Mouse (Mus musculus): ENCODE data around the gene Ptpn13.

Ptpn13 gene

DNA sequence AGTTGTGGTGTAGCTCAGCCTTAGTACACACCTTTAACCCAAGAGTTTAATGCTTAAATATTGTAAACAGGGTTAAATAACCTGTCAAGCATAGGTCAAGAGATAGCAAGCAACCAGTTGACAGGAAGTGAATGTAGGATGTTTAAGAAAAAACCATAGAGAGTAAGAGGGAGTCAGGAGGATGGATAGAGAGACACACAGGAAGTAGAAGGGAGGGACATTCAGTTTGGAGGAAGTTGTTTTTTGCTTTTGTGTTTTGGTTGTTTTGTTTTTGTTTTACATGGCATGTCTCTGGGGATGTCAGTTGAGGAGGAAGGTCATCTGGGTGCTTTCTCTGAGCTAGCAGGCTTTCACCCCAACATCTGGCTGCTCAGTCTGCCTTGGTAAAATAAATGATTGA is 91.6 kb downstream of the Ptpn13 start:
- DNase-seq (ENCODE audit: low read depth, low spot score), result no peak

DNA sequence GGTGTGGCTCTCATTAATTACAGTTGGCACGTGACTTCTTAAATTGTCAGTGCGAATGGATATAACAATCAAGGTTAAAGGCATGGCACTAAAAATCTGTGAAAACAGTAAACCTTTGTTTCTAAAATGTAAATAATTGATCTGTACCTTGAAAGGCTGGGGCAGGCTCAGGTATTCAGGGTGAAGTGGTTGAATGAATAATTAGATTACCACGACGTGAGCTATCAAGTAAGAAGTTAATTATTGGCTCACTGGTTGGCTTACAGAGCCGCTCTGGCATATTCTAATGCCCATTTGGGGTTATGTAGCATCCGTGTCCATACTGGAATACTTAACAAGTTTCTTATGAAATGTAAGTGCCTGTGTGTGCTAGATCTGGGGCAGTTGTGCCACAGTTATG is 92.6 kb downstream of the Ptpn13 start:
- no peak for DNase-seq (ENCODE audit: low read depth, low spot score)

DNA sequence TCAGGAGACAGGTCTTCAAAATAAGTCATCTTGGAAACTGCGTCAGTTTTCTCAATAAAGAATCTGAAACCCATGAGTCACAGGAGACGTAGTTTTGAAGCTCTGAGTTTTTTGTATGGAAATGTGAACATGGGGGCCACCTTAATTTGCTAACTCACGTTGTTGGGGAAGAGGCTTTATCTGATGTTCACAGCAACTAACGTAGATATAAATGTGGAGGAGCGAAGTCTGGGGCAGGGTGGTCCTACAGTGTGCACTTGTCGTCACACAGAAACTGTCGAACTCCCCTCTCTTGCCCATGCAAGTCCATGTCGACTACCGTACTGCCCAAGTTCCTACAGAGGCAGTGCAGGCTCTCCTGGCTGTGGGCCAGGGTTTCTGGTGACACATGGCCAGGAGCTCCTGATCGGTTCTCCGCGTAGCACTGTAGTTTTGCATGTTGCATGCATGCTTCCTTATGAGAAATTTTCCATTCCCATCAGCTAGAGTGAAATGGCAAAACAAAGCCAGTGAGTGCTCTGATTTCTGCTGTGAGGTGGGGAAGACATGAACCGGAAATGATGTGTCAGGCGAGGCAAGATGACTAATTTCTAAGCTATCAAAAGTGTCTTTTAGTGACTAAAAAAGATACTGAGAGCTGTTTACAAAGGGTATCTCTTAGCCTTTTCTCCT is 93.9 kb downstream of the Ptpn13 start:
- no peak for DNase-seq (ENCODE audit: low read depth, low spot score)

DNA sequence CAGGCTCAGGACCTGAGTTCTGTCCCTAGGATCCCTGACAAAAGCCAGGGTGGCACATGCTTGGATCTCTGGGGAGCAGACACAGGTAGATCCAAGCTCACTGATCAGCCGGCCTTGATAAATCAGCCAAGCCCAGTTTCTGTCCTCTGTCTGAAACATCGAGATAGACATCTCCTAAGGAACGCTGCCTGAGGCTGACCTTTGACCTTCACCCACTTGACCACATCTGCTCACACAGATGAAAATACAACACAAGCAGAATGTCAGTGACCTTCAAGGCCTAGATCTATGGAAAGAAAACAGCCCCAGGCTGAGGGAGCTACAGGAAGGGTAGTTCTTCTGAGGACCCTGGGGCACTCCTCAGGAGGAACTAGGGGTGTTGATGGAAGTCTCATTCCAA is 97.4 kb downstream of the Ptpn13 start:
- no peak for DNase-seq (ENCODE audit: low read depth, low spot score)

DNA sequence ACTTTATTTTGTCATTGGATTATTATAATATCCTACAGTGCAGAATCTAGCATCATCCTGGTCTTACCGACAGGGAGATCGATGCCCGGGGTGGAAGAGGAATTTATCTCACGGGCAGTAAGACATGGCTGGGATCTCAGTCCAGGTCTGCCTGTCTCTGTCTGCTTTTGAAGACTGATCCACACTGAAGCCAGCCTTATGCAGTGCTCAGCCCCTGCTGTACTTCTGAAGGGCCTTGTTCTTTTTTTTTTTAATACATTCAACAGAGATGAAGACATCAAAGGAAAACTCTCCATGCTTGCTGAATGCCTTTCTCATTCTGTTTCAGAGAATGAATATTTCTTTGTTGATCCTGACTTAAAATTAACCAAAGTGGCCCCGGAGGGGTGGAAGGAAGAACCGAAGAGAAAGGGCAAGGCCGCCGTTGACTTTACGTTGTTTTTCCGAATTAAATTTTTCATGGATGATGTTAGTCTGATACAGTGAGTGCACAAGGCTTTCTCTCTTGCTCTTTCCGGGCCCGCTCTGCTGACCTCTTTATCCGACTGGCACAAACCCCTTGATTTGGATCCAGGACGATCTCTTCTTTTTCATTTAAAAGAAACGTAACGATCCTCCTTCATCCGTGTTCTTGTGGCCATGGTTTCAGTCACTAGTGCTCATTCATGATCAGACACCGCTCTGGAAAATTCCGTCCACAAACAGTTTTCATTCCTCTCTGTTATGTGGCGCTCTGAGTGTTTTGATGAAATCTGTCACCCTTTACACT is 101.9 kb downstream of the Ptpn13 start:
- DNase-seq (ENCODE audit: low read depth, low spot score), result no peak

DNA sequence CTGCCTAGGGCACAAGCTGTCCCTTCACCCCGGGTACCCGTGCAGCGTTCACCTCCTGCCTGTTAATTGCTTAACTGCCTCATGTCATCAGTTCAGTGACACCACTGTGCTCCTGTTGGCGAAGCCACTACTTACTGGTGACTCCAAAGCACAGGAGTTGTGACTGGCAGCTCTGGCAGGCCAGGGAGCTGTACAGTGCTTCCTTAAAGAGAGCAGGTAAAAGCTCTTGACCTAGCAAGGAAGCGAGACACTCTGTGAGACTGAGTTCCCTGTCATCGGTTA is 102.4 kb downstream of the Ptpn13 start:
- no peak for DNase-seq (ENCODE audit: low read depth, low spot score)

DNA sequence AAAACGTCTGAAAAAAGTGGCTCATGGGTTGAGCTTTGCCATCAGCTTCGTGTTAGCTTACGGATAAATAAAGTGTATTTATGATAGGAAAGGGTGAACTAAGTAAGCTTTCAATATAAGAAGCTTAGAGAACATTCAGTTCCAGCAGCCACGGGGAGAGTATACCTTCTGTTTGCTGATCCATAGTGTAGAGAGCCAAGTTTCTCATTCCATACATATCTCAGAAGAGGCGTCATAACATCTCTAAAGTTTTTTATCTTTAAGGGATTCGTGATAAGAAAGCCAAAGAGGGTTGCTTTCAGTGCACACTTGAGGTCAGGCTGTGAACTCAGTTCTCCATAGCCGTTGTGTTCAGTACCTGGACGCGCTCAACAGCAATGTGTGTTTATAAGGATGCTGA is 105.2 kb downstream of the Ptpn13 start:
- no peak for DNase-seq (ENCODE audit: low read depth, low spot score)

DNA sequence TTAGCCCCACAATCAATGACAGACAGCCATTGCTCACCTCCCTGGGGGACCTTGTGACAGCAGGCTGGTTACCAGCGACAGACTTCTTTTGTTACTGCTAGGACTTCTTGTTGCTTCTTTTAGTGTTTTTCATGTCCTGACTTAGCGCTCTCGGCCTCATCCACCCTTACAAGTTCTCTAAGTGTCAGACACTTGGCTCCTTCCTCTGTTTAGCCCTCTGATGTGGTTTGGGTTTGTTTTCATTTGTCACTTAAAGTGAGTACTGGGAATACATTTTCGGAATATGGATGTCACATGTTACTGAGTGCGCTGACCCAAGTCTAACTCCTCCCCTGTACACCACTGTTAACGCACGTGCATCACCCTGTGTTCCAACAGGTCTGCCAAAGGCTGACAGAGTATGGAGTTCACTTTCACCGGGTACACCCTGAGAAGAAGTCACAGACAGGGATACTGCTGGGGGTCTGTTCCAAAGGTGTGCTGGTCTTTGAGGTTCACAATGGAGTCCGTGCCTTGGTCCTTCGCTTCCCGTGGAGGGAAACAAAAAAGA is 107.9 kb downstream of the Ptpn13 start:
- no peak for DNase-seq (ENCODE audit: low read depth, low spot score)

DNA sequence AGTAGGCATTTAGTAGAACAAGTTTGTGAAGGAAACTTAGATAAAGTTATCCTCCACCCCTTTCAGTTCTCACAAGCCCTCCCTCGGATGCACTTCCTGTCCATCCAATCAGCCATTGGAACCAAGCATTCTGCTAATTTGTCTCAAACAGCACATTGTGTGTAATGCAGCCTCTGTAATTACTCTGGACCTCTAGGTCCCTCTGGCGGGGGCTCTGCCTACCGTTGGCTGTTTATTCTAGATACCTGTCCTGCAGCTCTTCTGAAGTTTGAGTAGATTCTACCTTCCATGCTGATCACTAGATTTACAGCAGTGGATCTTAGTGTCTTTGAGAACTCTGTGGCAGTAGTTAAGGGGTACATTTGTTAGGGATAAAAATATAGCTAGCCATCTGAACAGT is 109.5 kb downstream of the Ptpn13 start:
- no peak for DNase-seq (ENCODE audit: low read depth, low spot score)

DNA sequence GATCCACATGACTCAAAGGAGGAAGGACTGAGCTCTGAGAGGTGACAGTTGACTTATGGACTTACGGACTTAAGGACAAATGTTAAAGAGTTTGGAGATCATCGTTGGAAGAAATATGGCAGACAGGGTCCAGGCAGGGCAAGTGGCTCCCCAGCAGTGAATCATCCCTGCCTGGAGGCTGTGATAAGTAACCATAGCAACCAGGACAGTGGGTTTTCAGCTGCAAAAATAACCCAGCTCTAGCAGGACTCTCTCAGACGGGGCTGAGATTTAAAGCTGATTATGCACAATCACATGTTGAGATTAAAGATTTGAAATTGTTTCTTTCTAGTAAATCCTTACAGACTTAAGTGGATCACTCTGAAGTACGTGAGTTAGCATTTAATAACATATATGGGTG is 112.4 kb downstream of the Ptpn13 start:
- DNase-seq (ENCODE audit: low read depth, low spot score), result no peak

DNA sequence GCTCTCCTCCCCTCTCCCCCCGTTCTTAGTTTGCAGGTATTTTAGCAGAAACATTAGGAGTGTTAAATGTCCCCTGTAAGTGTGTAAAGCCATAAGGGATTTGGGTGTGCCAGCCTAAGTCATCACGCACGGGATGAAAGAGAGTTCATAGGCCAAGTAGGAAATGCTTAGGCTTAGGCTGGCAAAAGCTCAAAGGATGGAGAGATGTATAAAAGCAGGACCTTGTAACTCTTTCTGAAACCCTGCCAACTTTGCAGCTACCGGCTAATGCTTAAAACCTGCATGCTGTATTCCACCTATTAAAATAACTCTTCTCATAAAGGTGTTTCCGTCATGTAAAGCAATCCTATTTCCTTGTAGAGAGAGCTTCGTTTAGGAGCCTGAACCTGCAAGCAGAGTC is 115.6 kb downstream of the Ptpn13 start:
- DNase-seq (ENCODE audit: low read depth, low spot score), result no peak

DNA sequence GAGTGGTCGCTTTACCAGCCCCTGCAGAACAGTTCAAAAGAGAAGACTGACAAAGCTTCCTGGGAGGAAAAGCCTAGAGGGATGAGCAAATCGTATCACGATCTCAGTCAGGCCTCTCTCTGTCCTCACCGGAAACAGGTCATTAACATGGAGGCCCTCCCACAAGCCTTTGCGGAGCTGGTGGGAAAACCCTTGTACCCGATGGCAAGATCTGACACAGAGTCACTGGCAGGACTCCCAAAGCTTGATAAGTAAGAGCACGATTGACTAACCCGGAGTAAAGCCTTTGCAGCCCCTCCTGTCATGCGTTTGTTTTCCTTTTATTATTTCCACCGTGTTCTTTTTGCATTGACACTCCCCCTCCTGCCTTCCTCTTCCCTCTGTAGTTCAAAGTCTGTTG is 116.1 kb downstream of the Ptpn13 start:
- DNase-seq (ENCODE audit: low read depth, low spot score), result no peak

DNA sequence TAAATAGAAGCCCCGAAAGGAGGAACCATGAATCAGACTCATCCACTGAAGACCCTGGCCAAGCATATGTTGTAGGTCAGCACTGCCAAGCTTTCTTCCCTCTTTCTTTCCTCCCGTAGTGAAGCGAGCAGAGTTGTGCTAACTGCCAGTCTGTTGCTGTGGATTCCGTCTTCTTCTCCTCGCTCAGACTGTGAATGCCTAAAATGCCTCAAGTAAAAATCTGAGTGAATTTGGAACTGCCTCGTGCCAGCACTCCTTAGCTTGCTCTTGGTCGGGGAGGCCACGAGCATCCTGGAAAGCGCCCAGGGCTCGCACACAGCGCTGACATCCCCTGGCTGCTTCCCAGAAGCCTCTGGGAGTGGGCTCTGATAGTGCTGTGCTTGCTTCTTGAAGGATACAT is 116.5 kb downstream of the Ptpn13 start:
- DNase-seq (ENCODE audit: low read depth, low spot score), result no peak

DNA sequence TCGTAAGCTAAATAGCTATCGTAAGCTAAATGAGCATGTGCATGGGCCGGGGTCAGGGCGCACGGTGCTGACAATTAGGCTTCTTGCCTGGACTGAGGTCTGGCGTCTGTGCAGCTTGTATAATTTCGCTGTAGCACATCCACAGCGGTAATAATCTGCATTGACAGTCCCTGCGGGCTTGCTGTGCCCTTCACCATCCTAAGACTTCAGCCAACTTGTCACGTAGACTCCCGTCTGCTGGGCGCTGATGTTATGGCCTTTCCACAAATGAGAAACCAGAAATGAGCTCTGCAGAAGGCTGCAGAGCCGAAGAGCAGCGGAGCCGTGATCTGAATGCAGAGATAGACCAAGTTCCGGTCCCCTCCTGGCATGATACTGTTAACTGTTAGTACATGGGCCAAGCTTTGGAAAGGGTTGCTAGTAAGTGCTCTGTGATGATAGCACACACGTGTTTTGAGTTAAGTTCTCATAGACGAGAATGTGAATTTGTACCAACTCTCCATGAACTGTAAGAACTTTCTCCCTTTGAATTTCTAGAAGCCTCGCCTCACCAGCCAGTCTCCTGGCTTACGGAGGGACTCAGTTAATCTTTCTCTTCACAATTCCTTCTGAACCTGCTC is 120.5 kb downstream of the Ptpn13 start:
- no peak for DNase-seq (ENCODE audit: low read depth, low spot score)

DNA sequence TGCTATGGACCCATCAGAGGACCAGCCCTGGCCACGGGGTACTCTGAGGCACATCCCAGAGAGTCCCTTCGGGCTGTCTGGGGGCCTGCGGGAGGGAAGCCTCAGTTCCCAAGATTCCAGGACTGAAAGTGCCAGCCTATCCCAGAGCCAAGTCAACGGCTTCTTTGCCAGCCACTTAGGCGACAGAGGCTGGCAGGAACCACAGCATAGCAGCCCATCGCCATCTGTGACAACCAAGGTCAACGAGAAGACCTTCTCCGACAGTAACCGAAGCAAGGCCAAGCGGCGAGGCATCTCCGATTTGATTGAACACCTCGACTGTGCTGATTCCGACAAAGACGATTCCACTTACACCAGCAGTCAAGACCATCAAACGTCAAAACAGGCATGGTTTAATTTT is 129.8 kb downstream of the Ptpn13 start:
- DNase-seq (ENCODE audit: low read depth, low spot score), result no peak

DNA sequence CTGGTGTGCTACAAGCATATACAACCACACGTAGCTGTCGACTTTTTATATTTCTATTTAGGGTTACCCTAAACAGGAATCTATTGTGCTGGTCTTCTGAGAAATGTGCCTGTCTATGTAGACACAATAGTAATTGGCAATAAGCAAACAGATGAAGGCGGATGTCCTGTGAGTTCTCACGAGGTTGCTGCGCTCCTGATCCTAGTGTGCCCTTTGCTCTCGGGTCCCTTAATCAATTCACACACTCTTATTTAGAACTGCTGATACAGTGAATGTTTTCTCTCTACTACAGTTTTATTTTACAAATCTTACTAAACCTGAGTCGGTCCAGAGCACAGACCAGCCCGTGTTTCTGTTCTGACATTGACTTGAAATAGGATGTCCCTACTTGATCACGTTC is 135.6 kb downstream of the Ptpn13 start:
- no peak for DNase-seq (ENCODE audit: low read depth, low spot score)

DNA sequence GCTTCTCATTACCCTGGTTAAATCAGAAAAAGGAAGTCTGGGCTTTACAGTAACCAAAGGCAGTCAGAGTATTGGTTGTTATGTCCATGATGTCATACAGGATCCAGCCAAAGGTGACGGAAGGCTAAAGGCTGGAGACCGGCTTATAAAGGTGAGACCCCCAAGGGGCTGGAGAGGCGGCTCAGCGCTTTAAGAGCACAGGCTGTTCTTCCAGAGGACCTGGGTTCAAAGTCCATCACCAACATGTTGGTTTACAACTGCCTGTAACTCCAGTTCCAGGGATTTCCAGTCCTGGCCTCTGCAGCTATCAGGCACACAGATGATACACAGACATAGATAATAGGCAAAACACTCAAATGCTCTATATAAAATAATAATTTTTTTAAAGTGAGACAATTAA is 143.0 kb downstream of the Ptpn13 start:
- no peak for DNase-seq (ENCODE audit: low read depth, low spot score)

DNA sequence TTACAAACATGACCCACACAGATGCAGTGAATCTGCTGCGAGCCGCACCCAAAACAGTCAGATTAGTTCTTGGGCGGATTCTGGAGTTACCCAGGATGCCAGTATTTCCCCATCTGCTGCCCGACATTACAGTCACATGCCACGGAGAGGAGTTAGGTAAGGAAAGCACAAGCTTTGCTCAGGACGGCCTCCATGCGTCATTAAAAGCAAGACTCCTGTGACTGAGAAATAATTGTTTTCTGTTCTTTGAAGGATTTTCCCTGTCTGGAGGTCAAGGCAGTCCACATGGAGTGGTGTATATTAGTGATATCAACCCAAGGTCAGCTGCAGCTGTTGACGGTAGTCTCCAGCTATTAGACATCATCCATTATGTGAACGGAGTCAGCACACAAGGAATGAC is 144.5 kb downstream of the Ptpn13 start:
- DNase-seq (ENCODE audit: low read depth, low spot score), result no peak

DNA sequence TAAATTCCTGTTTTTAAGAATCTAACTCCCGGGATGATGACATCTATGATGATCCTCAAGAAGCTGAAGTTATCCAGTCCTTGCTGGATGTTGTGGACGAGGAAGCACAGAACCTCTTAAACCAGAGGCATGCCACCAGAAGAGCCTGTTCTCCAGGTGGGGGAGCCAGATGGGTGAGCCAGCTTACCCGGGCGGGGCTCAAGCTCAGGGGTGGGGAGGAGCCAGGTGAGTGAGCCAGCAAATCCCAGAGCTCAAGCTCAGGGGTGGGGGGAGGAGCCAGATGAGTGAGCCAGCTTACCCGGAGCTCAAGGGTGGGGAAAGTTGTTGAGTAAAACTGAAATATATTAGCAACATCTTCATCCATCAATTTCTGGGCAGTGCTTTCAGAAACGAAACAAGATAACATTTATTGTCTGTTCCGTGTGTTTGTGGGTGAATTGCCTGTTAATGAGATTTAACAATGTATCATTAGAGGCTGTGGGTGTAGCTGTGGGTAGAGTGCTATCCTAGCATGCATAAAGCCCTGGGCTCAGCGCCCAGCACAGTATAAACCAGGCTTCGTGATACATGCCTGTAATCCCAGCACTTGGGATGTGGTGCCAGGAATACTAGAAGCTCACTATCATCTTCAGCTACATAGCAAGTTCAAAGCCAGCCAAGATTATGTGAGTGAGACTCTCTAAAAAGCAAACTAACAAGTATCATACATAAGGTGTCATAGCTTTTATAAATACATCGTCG is 154.9 kb downstream of the Ptpn13 start:
- DNase-seq (ENCODE audit: low read depth, low spot score), result no peak

DNA sequence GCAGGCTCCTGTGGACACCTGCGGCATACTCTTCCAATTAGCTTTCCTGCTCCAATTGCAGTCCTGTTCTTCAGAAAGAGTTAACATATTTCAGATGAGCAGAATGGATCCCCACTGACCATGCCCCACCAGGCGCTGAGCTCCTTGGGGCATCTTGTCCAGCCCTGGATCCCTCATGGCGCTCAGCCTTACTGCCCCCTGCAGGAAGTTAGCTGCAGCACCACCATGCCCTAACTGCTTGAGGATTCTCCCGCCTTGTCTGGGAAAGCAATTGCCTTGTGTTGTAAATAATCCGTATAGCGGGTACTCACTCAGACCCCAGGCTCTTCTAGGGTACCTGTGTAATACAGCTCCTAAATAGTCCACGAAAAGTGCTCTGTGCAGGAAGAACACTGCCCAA is 162.2 kb downstream of the Ptpn13 start:
- DNase-seq (ENCODE audit: low read depth, low spot score), result no peak

DNA sequence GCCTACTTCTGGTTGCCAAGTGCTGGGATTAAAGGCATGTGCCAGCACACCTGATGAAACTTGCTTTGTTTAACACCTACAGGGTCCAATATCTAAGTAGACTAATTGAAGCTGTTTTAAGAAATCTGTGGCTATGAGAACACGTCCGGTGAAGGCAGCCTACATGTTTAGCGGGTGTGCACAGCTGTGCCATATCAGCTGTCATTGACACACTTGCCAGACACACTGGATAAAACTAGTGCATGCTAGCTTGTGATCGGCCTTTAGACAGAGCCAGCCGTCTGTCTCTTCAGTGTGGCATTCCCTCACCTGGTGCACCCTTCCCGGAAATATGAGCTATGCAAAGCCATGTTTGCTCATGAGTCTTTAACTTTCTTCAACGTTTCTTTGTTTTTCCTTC is 166.9 kb downstream of the Ptpn13 start:
- no peak for DNase-seq (ENCODE audit: low read depth, low spot score)

DNA sequence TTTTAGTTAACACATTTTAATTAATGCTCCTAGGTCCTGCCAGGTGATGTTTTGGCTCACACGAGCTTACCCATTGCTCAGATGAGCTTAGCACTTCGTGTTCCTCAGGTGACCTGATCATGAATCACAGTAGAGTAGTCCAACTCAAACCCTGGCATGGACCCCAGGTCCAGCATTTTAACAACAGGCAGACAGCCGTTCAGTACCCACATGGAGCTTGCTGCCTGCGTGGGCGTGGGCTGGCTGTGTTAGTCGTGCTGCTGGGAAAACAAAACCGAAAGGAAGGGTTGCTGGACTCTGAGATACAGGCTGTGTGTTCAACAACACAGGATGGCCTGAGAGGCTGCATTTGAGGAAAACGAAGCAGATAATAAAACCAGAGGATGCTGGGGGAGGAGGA is 167.7 kb downstream of the Ptpn13 start:
- no peak for DNase-seq (ENCODE audit: low read depth, low spot score)

Data from forelimb bud, embryonic 11.5 days (tissue).